Mouse (Mus musculus) liver, adult 2 months (tissue): ENCODE data around the gene Ccdc43.
A peak's percentile ranks its signal among the peaks of the same experiment; 100 is the strongest.

Experiments
- CTCF ChIP-seq: fragments of 200-500 bp; IDR thresholded peaks from 2 replicates; pipeline ENCODE4 v1.5.1; 2011; ENCODE audit warnings: low read depth, low read length, control low read depth
- POLR2A ChIP-seq: fragments of 200-500 bp; IDR thresholded peaks from 2 replicates; pipeline ENCODE4 v1.6.1; 2011; ENCODE audit warnings: low read length, control low read depth; ENCODE audit not compliant: insufficient read depth; ENCODE audit errors: extremely low read depth

DNA sequence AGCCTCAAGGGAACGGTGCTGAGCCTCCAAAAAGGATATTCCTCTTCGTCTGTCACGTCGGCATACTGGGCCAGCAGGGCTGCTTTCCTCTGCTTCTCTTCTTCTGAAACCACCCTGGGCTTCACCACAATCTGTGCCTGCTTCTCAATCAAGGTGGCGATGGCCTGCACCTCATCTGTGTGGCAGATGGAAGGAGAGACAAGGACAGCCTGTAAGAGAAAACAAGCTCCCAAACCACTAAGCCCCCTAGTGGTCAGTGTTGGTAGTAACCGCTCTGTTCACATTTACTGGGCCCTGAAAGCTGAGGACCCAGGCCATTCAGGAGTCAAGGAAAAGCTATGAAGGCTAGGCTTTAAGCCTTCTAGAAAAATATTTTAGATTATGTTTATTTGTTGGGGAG, 7.4 kb downstream of the Ccdc43 start:
- TF ChIP-seq POLR2A (no peak), CTCF (peak; percentile 51; the same call in 1 of the 2 replicates)
